Mouse (Mus musculus): ENCODE data around the gene Pdzrn4. TPM values are rescaled to one million over a fixed set of nuclear protein-coding genes. Genes with fewer than 3 reads are reported as not detected.

The Pdzrn4 gene
- total RNA-seq, 2 experiments from 2014 or later, result 11.4 to 13.0 TPM

DNA sequence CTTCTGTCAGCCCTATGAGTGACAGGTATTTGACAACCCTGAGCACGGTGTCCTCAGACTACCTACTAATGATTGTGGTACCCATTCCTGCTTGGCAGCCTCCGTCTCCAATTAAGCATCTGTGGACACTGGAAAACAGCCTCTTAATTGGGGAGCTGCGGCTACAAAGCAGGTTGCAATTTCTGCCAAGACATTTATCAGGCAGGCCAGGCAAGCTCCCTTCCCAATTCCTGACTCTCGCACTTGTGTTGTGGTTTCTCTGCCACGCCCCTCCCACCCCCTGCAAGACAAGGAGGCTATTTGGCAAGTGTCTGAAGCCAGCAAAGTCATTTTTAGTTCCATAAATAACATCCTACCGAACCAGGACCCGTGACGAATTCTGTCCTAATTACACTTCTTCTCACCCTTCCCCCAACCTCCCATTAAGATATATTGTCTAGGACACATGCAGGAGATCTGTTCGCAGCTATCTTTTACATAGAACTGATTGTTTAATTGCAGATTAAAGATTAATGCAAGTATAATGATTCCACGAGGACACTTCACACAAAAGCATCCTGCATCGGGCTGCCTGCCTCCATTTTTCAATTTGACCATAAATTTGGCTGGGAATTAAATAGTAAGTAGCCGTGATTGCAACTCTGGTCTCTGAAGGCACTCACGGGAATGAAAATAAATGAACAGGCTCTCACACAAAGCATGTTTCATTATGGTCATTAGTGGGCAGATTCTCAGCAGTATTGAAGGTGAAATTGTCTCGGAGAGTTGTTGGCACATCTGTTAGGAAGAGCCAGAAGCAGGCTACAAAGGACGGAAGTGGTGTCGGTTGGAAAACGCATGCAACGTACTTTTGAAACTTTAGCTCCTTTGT lies 243.8 kb downstream of the Pdzrn4 start:
- peak in 1 of 2 experiments; percentile 30 for DNase-seq (ENCODE audit: low spot score in 2 of 2)

DNA sequence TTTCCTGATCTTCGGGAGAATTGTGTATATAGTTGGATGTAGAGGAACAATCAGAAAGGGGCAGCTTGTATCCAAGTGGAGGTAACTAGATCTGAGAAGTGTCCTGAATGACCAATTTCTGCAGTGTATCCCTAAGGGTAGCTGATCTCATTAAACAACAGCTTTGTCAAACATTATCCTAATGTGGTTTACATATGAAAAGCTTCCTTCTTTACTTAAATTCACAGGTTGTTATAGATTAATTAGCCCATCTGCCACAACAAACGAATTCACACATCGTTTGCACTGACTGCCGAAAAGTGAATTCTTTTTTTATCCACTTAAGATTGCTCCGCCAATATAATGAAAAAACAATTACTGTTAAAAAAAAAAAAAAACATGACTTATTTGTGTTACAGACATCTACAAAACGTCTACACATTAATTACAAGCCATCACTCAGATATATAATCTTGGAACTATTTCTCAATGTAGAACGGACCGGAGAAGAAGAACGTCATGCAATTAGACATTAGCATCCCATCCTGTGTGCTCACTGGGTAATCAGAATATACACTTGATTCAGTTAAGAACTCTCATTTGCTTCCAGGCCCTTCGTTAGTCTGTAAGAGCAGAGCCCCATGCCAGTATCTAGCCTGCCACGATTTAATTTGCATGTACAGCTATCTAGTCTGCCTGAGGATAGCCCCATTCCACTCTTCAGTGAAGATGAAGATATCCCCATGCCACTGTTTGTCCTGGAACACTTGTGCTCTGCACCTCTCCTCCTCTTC lies 274.8 kb downstream of the Pdzrn4 start:
- DNase-seq (ENCODE audit: low spot score in 2 of 2), result no peak
- intact Hi-C loops (cut with DNase I), result no loop called here

More for the DNA sequence above, 243.8 kb downstream of the Pdzrn4 start:
- intact Hi-C loops (cut with DNase I), result no loop called here

GRCm38 (mm10) chr15:92676096-92676495 lies 279.4 kb downstream of the Pdzrn4 start:
- DNase-seq (ENCODE audit: low spot score in 2 of 2), result no peak
- intact Hi-C loops (cut with DNase I), result no loop called here

GRCm38 (mm10) chr15:92678377-92678776 lies 281.7 kb downstream of the Pdzrn4 start:
- DNase-seq (ENCODE audit: low spot score in 2 of 2), result no peak
- intact Hi-C loops (cut with DNase I), result no loop called here

GRCm38 (mm10) chr15:92679541-92679940 lies 282.9 kb downstream of the Pdzrn4 start:
- intact Hi-C loops (cut with DNase I), result no loop called here
- DNase-seq (ENCODE audit: low spot score in 2 of 2), result no peak

DNA sequence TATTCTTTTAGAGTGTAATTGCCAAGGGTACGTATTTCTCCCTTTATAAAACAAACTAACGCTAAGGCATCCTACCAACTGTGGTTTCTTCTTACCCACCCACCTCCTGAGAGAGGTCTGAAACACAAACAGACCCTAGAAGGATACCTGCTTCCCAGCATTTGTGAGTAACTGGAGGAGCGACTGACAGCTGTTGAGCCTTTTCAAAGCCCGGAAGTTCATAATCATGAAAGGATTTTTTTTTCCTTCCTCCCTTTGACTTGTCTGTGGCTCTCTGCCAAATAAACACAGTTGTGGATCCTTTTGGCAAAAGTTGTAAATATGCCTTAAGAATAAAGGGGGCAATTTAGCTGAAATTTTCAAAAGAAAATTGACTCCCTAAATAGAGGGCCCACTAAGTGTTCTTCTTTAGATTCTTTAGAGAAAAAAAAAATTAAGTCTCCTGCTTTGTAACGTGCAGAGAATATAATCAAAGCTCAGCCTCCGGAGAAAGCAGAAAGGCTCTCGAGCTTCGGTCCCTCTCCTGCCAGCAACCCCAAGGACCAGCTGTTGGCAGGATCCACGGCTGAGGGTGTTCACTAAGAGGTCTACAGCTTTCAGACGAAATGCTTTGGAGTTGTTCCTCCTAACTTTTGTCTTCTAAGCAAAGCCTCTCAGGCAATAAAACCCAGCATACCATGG lies 299.7 kb downstream of the Pdzrn4 start:
- DNase-seq (ENCODE audit: low spot score in 2 of 2), result no peak
- intact Hi-C loops (cut with DNase I), result no loop called here

- intact Hi-C loops (cut with DNase I), result no loop called here
- peak in 1 of 2 experiments; percentile 4 for DNase-seq (ENCODE audit: low spot score in 2 of 2)
Measured at GRCm38 (mm10) chr15:92704146-92704545, 307.5 kb downstream of the Pdzrn4 start.

GRCm38 (mm10) chr15:92738676-92739075 lies 342.0 kb downstream of the Pdzrn4 start:
- intact Hi-C loops (cut with DNase I), result no loop called here

DNA sequence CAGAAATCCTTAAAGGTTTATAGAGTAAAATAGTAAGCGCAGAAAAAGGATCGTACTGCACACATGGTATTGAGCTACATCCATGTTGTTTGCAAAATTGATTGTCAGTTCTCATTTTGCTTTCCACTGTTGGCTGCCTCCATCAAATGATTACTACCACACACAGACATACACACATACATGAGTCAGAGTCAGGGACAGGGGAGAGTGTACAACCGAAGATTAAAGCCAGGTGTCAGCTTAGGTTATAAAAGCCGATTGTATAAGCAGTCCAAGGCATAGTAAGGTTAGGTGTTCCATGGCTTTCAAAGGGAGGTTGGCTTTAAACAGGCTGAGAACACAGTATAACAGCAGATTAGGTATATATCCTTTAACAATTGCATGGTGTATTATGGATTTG lies 343.2 kb downstream of the Pdzrn4 start:
- intact Hi-C loops (cut with DNase I), result no loop called here
- DNase-seq (ENCODE audit: low spot score in 2 of 2), result no peak

More at GRCm38 (mm10) chr15:92738676-92739075, 342.0 kb downstream of the Pdzrn4 start:
- no peak for DNase-seq (ENCODE audit: low spot score in 2 of 2)

DNA sequence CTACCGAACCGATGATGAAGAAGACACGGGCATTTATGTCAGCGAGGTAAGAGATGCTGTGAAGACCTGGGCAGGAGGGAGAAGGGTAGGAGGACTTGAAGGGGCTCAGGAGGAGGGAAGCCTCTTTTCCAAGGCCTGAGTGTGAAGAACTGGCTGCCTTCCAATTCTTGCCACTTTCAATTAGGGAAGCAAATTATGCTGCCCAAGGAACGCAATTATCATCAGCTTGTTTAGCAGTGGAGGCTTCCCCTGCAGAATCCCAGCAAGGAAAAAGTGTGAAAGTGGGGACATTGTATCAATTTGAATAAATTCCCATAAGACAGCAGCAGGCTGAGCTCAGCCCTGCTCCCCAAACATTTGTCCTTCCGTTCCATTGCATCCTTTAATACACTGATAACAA lies 346.9 kb downstream of the Pdzrn4 start:
- intact Hi-C loops (cut with DNase I), result no loop called here
- DNase-seq (ENCODE audit: low spot score in 2 of 2), result no peak

DNA sequence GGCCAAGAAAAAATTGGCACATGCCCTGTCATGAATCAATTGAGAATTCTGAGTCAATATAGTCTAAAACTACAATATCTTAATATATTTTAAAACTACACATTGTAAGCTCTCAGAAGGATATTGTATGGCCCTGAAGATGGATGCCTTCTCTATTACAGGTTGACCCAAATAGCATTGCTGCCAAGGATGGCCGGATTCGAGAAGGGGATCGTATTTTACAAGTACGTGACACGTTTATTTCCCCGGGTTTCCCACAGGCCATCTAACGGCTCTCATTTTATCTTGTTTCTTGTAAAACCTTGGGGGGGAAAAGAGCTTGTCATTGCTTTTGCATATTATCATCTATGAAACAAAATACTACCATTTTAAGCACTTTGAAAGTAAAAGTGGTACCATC lies 349.4 kb downstream of the Pdzrn4 start:
- intact Hi-C loops (cut with DNase I), result no loop called here

DNA sequence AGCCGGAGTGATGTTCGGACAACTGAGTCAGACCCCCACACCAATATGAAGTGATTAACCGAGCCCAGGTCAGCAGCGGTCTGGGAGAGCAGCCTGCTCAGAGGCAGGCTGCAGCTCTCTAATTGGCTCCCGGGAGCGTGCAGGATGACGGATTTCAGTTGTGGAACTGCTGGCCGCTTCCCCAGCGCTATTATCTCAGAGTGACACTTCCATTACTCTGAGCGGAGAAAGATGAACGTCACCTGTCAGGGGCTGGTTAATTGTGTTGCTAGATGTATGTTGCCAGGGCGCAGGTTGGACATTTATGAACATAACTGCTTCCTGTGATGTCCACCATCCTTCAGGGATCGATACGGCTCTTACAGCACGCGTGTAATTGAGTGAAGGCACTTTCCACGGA lies 355.5 kb downstream of the Pdzrn4 start:
- intact Hi-C loops (cut with DNase I), result no loop called here
- no peak for DNase-seq (ENCODE audit: low spot score in 2 of 2)

More for the DNA sequence above, 349.4 kb downstream of the Pdzrn4 start:
- no peak for DNase-seq (ENCODE audit: low spot score in 2 of 2)

DNA sequence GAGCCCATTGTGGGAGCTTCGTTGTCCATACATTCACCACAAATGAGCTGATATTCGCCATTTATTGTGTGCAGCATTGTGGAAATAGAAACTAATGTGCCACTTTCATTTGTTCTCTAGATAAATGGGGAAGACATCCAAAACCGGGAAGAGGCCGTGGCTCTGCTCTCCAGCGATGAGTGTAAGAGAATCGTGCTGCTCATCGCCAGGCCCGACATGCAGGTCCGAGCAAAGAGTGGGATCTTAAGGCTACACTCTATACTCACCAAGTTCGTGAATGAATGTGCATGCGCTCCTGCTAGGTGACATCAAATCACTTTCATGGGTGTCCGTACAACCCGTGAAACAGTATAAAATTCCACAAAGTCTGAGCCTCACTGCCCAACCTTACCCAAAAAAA lies 355.9 kb downstream of the Pdzrn4 start:
- intact Hi-C loops (cut with DNase I), result no loop called here
- no peak for DNase-seq (ENCODE audit: low spot score in 2 of 2)

DNA sequence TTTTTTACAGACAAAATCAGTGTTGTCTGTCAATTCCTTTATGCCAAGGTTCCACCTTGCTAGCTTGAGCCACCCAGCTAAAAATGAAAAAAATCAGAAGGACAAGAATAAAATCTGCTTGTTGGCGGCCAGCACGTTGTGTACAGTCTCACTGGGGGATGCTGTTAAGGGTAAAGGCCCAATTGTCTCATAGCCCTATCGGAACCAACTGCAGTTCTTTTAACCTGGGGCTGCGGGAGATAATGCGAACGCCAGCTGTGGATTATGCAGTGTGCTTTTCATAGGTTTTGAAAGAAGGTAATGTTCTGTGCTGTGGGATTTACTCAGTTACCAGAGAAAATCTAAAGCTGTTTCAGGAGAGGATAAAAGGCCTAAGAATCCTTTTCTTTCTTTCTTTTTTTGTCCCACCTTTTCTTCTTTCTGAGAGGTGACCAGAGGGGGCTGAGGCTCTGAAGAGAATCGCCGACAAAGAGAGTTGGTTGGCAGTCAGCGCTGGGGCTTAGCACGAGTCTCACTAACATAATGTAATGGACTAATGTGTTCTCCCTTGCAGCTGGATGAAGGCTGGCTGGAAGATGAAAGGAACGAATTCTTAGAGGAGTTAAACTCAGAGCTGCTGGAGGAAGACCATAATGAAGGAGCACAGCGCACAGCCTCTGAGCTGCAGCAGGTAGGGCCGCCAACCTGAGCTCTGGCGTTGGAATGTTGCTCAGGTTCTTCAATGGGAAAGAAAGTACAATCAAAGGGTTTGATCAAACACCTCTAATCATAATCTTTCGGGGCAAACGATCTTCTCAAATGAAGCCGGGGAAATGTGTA lies 360.6 kb downstream of the Pdzrn4 start:
- intact Hi-C loops (cut with DNase I), result no loop called here

GRCm38 (mm10) chr15:92759001-92759400 lies 362.3 kb downstream of the Pdzrn4 start:
- DNase-seq (ENCODE audit: low spot score in 2 of 2), result no peak
- intact Hi-C loops (cut with DNase I), result no loop called here

More for the DNA sequence above, 360.6 kb downstream of the Pdzrn4 start:
- no peak for DNase-seq (ENCODE audit: low spot score in 2 of 2)

GRCm38 (mm10) chr15:92763303-92763702 lies 366.6 kb downstream of the Pdzrn4 start:
- DNase-seq (ENCODE audit: low spot score in 2 of 2), result no peak
- intact Hi-C loops (cut with DNase I), result no loop called here

- DNase-seq (ENCODE audit: low spot score in 2 of 2), result peak in 1 of 2 experiments; percentile 14
- intact Hi-C loops (cut with DNase I), result no loop called here
Measured at GRCm38 (mm10) chr15:92769535-92769934, 372.9 kb downstream of the Pdzrn4 start.

- DNase-seq (ENCODE audit: low spot score in 2 of 2), result no peak
- intact Hi-C loops (cut with DNase I), result no loop called here
Measured at GRCm38 (mm10) chr15:92788036-92788435, 391.4 kb downstream of the Pdzrn4 start.

GRCm38 (mm10) chr15:92794275-92794674 lies 397.6 kb downstream of the Pdzrn4 start:
- intact Hi-C loops (cut with DNase I), result no loop called here
- DNase-seq (ENCODE audit: low spot score in 2 of 2), result no peak
